Mouse (Mus musculus) intestine, embryonic 14.5 days (tissue): ENCODE results near the gene Preb. TPM values are rescaled to one million over a fixed set of nuclear protein-coding genes. Genes with fewer than 3 reads are reported as not detected.

Experiments
- ATAC-seq: fragments of 200-750 bp; cut with Nextera tagmentation; replicated peaks from 2 replicates; pipeline ENCODE4 v1.8.0; 2017; ENCODE audit warnings: low read depth, moderate number of reproducible peaks, moderate TSS enrichment, moderate library complexity; ENCODE audit not compliant: low FRiP score, low TSS enrichment
- DNase-seq: peaks from one replicate; pipeline ENCODE4 v3.0.0-alpha.2; 2018; ENCODE audit warnings: low spot score
- H3K27ac ChIP-seq: fragments of 300-500 bp; sonication (generic); 2 replicates; pipeline ENCODE4 v1.5.1; 2014; ENCODE audit warnings: low read depth, mild to moderate bottlenecking, control low read depth
- H3K27me3 ChIP-seq: fragments of 300-500 bp; sonication (generic); replicated peaks from 2 replicates; pipeline ENCODE4 v1.6.1; 2014; ENCODE audit warnings: low read length, control low read depth; ENCODE audit not compliant: control insufficient read depth, insufficient read depth
- H3K36me3 ChIP-seq: fragments of 300-500 bp; sonication (generic); 2 replicates; pipeline ENCODE4 v1.6.1; 2014; ENCODE audit warnings: low read length, control low read depth; ENCODE audit not compliant: control insufficient read depth, insufficient read depth
- H3K4me1 ChIP-seq: fragments of 300-500 bp; sonication (generic); replicated peaks from 2 replicates; pipeline ENCODE4 v1.6.1; 2014; ENCODE audit warnings: low read length, control low read depth, mixed read lengths; ENCODE audit not compliant: control insufficient read depth, insufficient read depth
- H3K4me2 ChIP-seq: fragments of 300-500 bp; sonication (generic); 2 replicates; pipeline ENCODE4 v1.6.1; 2014; ENCODE audit warnings: low read length
- H3K4me3 ChIP-seq: fragments of 300-500 bp; sonication (generic); 2 replicates; pipeline ENCODE4 v1.5.1; 2014; ENCODE audit warnings: low read depth, low read length, control low read depth, mixed read lengths
- H3K9ac ChIP-seq: fragments of 300-500 bp; sonication (generic); 2 replicates; pipeline ENCODE4 v1.6.1; 2014; ENCODE audit warnings: mild to moderate bottlenecking, low read length
- H3K9me3 ChIP-seq: fragments of 300-500 bp; sonication (generic); 2 replicates; pipeline ENCODE4 v1.6.1; 2016; ENCODE audit warnings: low read length, control low read depth; ENCODE audit not compliant: control insufficient read depth
- WGBS: fragments of 180-500 bp; shearing (Covaris S2); extraction: QIAGEN DNeasy Blood & Tissue Kit; methylation state at CpG from one replicate; pipeline ENCODE4 v1.1.7; 2014; 5-methylcytosine and 5-hydroxymethylcytosine counted together
- polyA plus RNA-seq: library from polyadenylated mRNA; unstranded; fragments of >200 nt; fragmentation: Nextera tagmentation; extraction: Ambion mirVana; gene quantifications from 2 replicates; pipeline ENCODE4 v1.2.1, GENCODE M21; 2014

Gene Preb
- polyA plus RNA-seq, 1 experiment from 2014 or later = 110 TPM

GRCm38 (mm10) chr5:30908426-30909299 is 51.5 kb downstream of the Preb start:
- H3K27me3 ChIP-seq = no peaks in the 10 kb centered on the region
- H3K4me2 ChIP-seq = peak overlapping the region; percentile 94
- H3K27ac ChIP-seq = peak overlapping the region; percentile 100
- peaks cover 52% of the 10 kb centered on the region for H3K4me1 ChIP-seq
- no peaks in the 10 kb centered on the region for H3K9me3 ChIP-seq
- peak; percentile 81 for DNase-seq
- 24% methylated on average over 13 of the region's 13 CpGs for WGBS
- H3K36me3 ChIP-seq = peaks cover 27% of the 10 kb centered on the region
- H3K9ac ChIP-seq = peak overlapping the region; percentile 78
- ATAC-seq = peak; percentile 46
- peak overlapping the region; percentile 93 for H3K4me3 ChIP-seq

GRCm38 (mm10) chr5:30907413-30908059 is 52.6 kb downstream of the Preb start, which contains the start of gene Ost4:
Gene Ost4 (minus strand): TSS chr5:30907788.
- Histone ChIP-seq H3K4me3 (peak within 1 kb of the TSS; percentile 93), H3K4me1 (peaks cover 47% of the 10 kb centered on the region), H3K9me3 (no peaks in the 10 kb centered on the region), H3K27me3 (no peaks in the 10 kb centered on the region), H3K27ac (peak within 1 kb of the TSS; percentile 100), H3K36me3 (peaks cover 37% of the 10 kb centered on the region), H3K4me2 (peak within 1 kb of the TSS; percentile 94), H3K9ac (peak within 1 kb of the TSS; percentile 78)
- DNase-seq = peak; percentile 97
- under 1% methylated on average over 58 of the region's 58 CpGs for WGBS
- ATAC-seq = peak; percentile 94

GRCm38 (mm10) chr5:30901860-30902259 is 58.3 kb downstream of the Preb start:
- Histone ChIP-seq H3K4me1 (peaks cover 19% of the 10 kb centered on the region), H3K9ac (no peak overlapping the region), H3K4me3 (no peak overlapping the region), H3K36me3 (peaks cover 82% of the 10 kb centered on the region), H3K27me3 (no peaks in the 10 kb centered on the region), H3K27ac (no peak overlapping the region), H3K9me3 (no peaks in the 10 kb centered on the region), H3K4me2 (no peak overlapping the region)
- ATAC-seq = no peak
- WGBS = 88% methylated on average over 5 of the region's 5 CpGs
- DNase-seq = no peak

Other genes with a start within 250 kb of the Preb start
- 8.7 and 10.4 TPM in 2 replicates for gene Dpysl5, start 248.8 kb downstream of the Preb start, polyA plus RNA-seq
- gene Mapre3, start 145.7 kb downstream of the Preb start, polyA plus RNA-seq = 18.5 and 19.2 TPM in 2 replicates
- 59.9 and 60.7 TPM in 2 replicates for gene Tmem214, start 92.3 kb downstream of the Preb start, polyA plus RNA-seq
- 25.4 and 26.4 TPM in 2 replicates for gene Agbl5, start 71.7 kb downstream of the Preb start, polyA plus RNA-seq
- 482 and 490 TPM in 2 replicates for gene Ost4, start 52.6 kb downstream of the Preb start, polyA plus RNA-seq
- gene Emilin1, start 47.0 kb downstream of the Preb start, polyA plus RNA-seq = 187 and 209 TPM in 2 replicates
- gene Khk, start 38.9 kb downstream of the Preb start, polyA plus RNA-seq = 21.6 and 21.9 TPM in 2 replicates
- gene Cgref1, start 14.8 kb downstream of the Preb start, polyA plus RNA-seq = 10.3 and 14.2 TPM in 2 replicates
- gene Tcf23, start 8.3 kb upstream of the Preb start, polyA plus RNA-seq = 0.42 and 0.68 TPM in 2 replicates
- 170 and 178 TPM in 2 replicates for gene Atraid, start 88.0 kb upstream of the Preb start, polyA plus RNA-seq
- gene Slc5a6, start 88.6 kb upstream of the Preb start, polyA plus RNA-seq = 12.2 and 12.3 TPM in 2 replicates
- gene Cad, start 94.4 kb upstream of the Preb start, polyA plus RNA-seq = 31.2 and 32.4 TPM in 2 replicates
- gene Dnajc5g, start 145.9 kb upstream of the Preb start, polyA plus RNA-seq = not detected in 2 replicates
- 0.20 and 0.23 TPM in 2 replicates for gene Slc30a3, start 147.9 kb upstream of the Preb start, polyA plus RNA-seq
- not detected in 2 replicates for gene Trim54, start 156.4 kb upstream of the Preb start, polyA plus RNA-seq
- not detected in 2 replicates for gene Ucn, start 178.5 kb upstream of the Preb start, polyA plus RNA-seq
- gene Mpv17, start 193.9 kb upstream of the Preb start, polyA plus RNA-seq = 62.2 and 72.5 TPM in 2 replicates
- gene Gm29609, start 219.6 kb upstream of the Preb start, polyA plus RNA-seq = 1.3 TPM in 2 replicates
- 70.3 and 74.9 TPM in 2 replicates for gene Gtf3c2, start 219.8 kb upstream of the Preb start, polyA plus RNA-seq
- gene Snx17, start 232.9 kb upstream of the Preb start, polyA plus RNA-seq = 127 and 134 TPM in 2 replicates
- 63.6 and 65.0 TPM in 2 replicates for gene Eif2b4, start 233.1 kb upstream of the Preb start, polyA plus RNA-seq
- 5.1 and 5.2 TPM in 2 replicates for gene Zfp513, start 241.9 kb upstream of the Preb start, polyA plus RNA-seq